Mouse (Mus musculus) megakaryocyte, adult 5-6 weeks (primary cell): Measurements from ENCODE around the gene Bbof1. TPM values are rescaled to one million over a fixed set of nuclear protein-coding genes. Genes with fewer than 3 reads are reported as not detected.

Experiments used
- ATAC-seq: 2 replicates; pipeline ENCODE4 v1.8.0; 2016; ENCODE audit warnings: mild to moderate bottlenecking, inconsistent platforms; ENCODE audit not compliant: poor library complexity, severe bottlenecking
- total RNA-seq, 2 experiments: library from RNA; stranded (forward) in 1 of 2; stranded (reverse) in 1 of 2; fragments of 153-499, 151-499 nt in 1 of 2; fragments of 221-1000, 200-1000 nt in 1 of 2; gene quantifications; 2 replicates each; pipeline versions ENCODE4 v1.2.3 to v1.2.4; 2015 to 2017

Gene Bbof1
- total RNA-seq, 2 experiments from 2014 or later: 1.1 to 2.3 TPM

- no peak for ATAC-seq
These were observed 52.5 kb downstream of the Bbof1 start for GRCm38 (mm10) chr12:84461416-84461815.

DNA sequence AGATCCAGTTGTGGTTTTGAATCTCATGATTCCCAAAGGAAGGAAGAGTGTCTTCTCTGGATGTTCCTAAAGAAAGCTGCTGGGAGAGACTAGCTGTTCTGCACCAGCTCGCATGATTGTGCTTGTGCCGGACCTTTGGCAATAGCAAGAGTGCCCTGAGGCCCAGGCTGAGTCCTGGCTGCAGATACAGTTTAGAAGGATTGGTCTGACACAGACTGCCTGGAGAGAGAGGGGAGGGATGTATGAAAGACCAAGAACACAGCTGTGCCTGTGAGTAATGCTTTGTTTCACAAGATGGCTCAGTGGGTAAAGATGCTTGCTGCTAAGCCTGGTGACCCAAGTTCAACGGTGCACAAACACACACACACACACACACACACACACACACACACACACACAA is 54.0 kb downstream of the Bbof1 start:
- no peak for ATAC-seq

DNA sequence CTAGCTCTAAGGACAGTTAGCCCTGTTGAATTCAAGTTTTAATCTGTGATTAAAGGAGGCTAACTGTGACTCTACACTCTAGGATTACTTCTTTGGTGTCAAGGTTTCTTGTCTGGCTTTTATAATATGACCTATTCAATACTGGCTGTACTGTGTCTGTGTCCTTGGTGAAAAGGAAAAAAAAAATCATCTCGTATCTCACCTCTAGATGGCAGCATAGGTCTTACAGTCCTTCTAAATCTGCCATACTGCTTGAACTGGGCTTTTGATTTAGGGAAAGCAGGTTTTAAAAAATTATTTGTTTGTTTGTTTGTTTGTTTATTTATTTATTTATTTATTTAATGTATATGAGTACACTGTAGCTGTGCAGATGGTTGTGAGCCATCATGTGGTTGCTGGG is 59.8 kb downstream of the Bbof1 start:
- peak; percentile 63; the same call in 1 of the 2 replicates for ATAC-seq

GRCm38 (mm10) chr12:84478937-84479336 is 70.1 kb downstream of the Bbof1 start:
- no peak for ATAC-seq

- no peak for ATAC-seq
These were observed 72.4 kb downstream of the Bbof1 start for GRCm38 (mm10) chr12:84481251-84481650.

GRCm38 (mm10) chr12:84482778-84483585 is 74.1 kb downstream of the Bbof1 start:
- no peak for ATAC-seq

DNA sequence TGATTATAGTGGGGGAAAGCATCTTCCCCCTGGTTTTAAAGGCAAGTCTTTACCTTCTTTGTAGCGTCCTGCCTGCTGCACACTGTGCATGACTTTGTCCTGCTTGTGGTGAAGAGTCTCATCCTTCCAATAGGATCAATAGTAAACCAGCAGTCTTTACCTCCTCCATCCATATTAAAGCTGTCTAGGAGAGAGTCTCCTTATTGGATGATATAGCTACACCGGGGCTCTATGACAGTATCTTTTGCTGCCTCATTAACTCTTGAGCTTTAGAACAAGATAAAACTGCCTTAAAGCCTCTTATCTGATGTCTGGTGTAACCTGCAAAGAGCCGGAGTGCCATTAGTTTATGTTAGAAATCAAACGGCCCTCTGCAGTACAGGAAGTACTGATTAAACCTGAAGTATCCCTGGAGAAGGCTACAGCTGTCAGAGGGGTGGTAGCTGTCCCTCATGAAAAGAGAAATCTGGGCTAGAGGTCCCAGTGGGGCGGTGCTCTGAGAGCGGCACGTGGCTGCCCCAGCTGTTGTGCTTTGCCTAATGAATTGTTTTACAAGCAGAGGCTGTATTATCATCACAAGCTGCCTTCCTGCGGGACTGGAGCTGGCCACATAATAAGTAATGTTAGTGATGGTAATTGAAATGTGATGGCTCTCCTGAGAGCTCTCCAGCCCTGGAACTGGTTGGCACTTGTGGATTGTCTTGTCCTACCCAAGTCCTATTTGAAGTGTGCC is 78.6 kb downstream of the Bbof1 start:
- ATAC-seq: no peak

Other genes starting within 250 kb of the Bbof1 start
- gene Elmsan1, start 190.2 kb upstream of the Bbof1 start, total RNA-seq (2015): 24.6 and 27.0 TPM in 2 replicates
- gene Elmsan1, start 190.2 kb upstream of the Bbof1 start, total RNA-seq (2017): 17.0 and 25.0 TPM in 2 replicates
- 14.3 and 18.9 TPM in 2 replicates for gene Ptgr2, start 123.8 kb upstream of the Bbof1 start, total RNA-seq (2015)
- 52.4 and 52.9 TPM in 2 replicates for gene Ptgr2, start 123.8 kb upstream of the Bbof1 start, total RNA-seq (2017)
- gene Zfp410, start 92.2 kb upstream of the Bbof1 start, total RNA-seq (2015): 37.7 and 43.1 TPM in 2 replicates
- 25.3 and 32.6 TPM in 2 replicates for gene Zfp410, start 92.2 kb upstream of the Bbof1 start, total RNA-seq (2017)
- 10.1 and 10.4 TPM in 2 replicates for gene Coq6, start 47.4 kb upstream of the Bbof1 start, total RNA-seq (2015)
- gene Coq6, start 47.4 kb upstream of the Bbof1 start, total RNA-seq (2017): 5.7 and 7.9 TPM in 2 replicates
- 0.48 and 0.58 TPM in 2 replicates for gene Fam161b, start 47.2 kb upstream of the Bbof1 start, total RNA-seq (2015)
- gene Fam161b, start 47.2 kb upstream of the Bbof1 start, total RNA-seq (2017): 0.40 and 1.1 TPM in 2 replicates
- 8.8 and 11.0 TPM in 2 replicates for gene Entpd5, start within 50 bp of the Bbof1 start, total RNA-seq (2015)
- gene Entpd5, start within 50 bp of the Bbof1 start, total RNA-seq (2017): 10.5 and 11.2 TPM in 2 replicates
- gene Rnf113a2, start 8.1 kb downstream of the Bbof1 start, total RNA-seq (2015): 27.5 and 30.5 TPM in 2 replicates
- 31.2 and 32.2 TPM in 2 replicates for gene Rnf113a2, start 8.1 kb downstream of the Bbof1 start, total RNA-seq (2017)
- gene Aldh6a1, start 41.9 kb downstream of the Bbof1 start, total RNA-seq (2015): 8.6 and 9.3 TPM in 2 replicates
- gene Aldh6a1, start 41.9 kb downstream of the Bbof1 start, total RNA-seq (2017): 4.3 and 5.9 TPM in 2 replicates
- 12.5 and 14.9 TPM in 2 replicates for gene Lin52, start 42.4 kb downstream of the Bbof1 start, total RNA-seq (2015)
- 10.7 and 21.3 TPM in 2 replicates for gene Lin52, start 42.4 kb downstream of the Bbof1 start, total RNA-seq (2017)
- gene Vsx2, start 160.7 kb downstream of the Bbof1 start, total RNA-seq (2015): not detected in 2 replicates
- gene Vsx2, start 160.7 kb downstream of the Bbof1 start, total RNA-seq (2017): not detected in 2 replicates
- 3.1 and 4.7 TPM in 2 replicates for gene Abcd4, start 208.3 kb downstream of the Bbof1 start, total RNA-seq (2015)
- gene Abcd4, start 208.3 kb downstream of the Bbof1 start, total RNA-seq (2017): 4.5 TPM in 2 replicates
- gene Vrtn, start 231.9 kb downstream of the Bbof1 start, total RNA-seq (2015): not detected in 2 replicates
- gene Vrtn, start 231.9 kb downstream of the Bbof1 start, total RNA-seq (2017): not detected in 2 replicates